ENCODE assay signal across 12 mouse cellular contexts in the genomic region with DNA sequence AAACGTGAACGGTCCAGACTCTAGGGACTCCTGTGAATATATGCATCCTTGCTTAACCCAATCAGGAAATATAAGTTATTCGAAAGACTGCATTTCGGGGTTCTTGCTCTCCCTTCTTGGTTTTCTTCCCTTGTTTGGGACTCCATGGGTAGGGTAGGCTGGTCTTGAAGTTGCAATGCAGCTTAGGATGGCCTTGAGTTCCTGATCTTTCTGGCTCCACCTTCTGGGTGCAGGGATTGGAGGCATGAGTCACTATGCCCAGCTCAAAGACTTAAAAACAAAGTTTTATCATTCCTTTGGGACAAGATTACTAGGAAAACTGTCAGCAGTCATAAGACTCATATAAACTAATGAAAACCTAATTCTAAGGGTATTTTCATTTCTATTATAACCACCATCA.
"Had no signal": no experiment of that assay in that cellular context is flagged by ENCODE, and none has a peak within 500 bp of the region (broad histone marks: within the 10 kb centered on the region; RNA-seq: fewer than 3 reads in every experiment).

No protein-coding gene starts in this region.

- H3K27me3 ChIP-seq: limb, embryonic 13.5 days; liver, embryonic 12.5 days; liver, embryonic 15.5 days; lung, embryonic 15.5 days; midbrain, embryonic 13.5 days; stomach, embryonic 15.5 days had no signal

- H3K36me3 ChIP-seq: limb, embryonic 10.5 days; limb, embryonic 13.5 days; liver, embryonic 12.5 days; liver, embryonic 15.5 days; lung, embryonic 15.5 days; midbrain, embryonic 10.5 days; midbrain, embryonic 13.5 days; stomach, embryonic 15.5 days had no signal

- DNase-seq: liver; right cerebral cortex, postnatal 25 days; thymus, postnatal 25 days had no signal

- H3K4me3 ChIP-seq: limb, embryonic 10.5 days; limb, embryonic 13.5 days; liver, embryonic 12.5 days; liver, embryonic 15.5 days; lung, embryonic 15.5 days; megakaryocyte, embryonic 14.5 days; midbrain, embryonic 10.5 days; midbrain, embryonic 13.5 days; stomach, embryonic 15.5 days had no signal

- H3K4me2 ChIP-seq: limb, embryonic 13.5 days; liver, embryonic 12.5 days; liver, embryonic 15.5 days; lung, embryonic 15.5 days; midbrain, embryonic 13.5 days; stomach, embryonic 15.5 days had no signal
